Mouse (Mus musculus) common myeloid progenitor, adult 5-6 weeks (primary cell): Measurements from ENCODE around the gene Ubxn7. TPM values are rescaled to one million over a fixed set of nuclear protein-coding genes. Genes with fewer than 3 reads are reported as not detected.
"Not testable (repeated sequence)": the region's sequence is repeated elsewhere in the genome, so short reads cannot be mapped to it uniquely, and the experiment has no call there.

Experiments
- ATAC-seq: replicated peaks from 2 replicates; pipeline ENCODE4 v1.8.0; 2016; ENCODE audit warnings: low read depth, mild to moderate bottlenecking, moderate TSS enrichment, inconsistent platforms; ENCODE audit not compliant: poor library complexity, severe bottlenecking
- total RNA-seq: library from RNA; stranded (forward); fragments of 200-1000, 187-1606 nt; gene quantifications from 2 replicates; pipeline ENCODE4 v1.2.3, GENCODE M21; 2017

Gene Ubxn7
- 33.5 and 47.5 TPM in 2 replicates for total RNA-seq

DNA sequence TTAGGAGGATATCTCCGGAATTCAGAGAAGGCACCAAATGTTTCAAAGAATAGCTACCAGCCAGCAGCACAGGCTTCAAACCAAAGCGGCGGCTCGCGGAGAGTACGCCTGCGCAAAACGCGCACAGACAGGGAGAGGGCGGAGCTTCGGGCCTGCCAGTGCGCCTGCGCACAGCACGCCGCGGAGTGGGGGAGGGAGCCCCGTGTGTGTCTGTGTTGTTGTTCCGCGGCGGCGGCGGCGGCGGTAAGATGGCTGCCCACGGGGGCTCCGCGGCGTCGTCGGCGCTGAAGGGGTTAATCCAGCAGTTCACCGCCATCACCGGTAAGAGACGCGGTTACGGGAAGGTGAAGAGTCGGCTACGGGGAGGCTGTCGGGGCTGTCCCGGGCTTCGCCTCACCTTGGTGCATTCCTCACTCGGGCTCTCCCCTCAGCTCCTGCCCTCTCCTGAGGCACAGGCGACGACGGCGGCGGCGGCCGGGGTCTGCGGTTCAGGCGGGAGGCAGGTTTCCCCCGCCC is at the start of gene Ubxn7:
Gene Ubxn7 (plus strand): TSS at position 218 of the 516 bp plus-strand sequence.
- peak; percentile 94 for ATAC-seq

DNA sequence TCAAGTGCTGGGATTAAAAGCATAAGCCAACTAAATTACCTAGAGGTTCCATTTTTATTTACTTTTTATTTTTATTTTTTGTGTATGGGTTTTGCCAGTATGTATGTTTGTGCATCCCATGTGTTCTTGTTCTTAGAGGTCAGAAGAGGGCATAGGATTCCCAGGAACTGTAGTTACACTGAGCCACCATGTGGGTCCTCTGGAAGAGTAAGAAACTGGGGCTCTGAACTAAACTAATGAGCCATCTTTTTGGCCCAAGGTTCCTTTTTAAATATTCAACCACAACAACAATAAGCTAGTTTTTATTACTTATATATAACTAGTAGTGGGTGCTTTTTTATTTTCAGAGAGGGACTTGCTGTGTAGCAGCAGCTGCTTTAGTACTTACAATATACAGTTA is 49.4 kb upstream of the Ubxn7 start:
- ATAC-seq, result no peak

DNA sequence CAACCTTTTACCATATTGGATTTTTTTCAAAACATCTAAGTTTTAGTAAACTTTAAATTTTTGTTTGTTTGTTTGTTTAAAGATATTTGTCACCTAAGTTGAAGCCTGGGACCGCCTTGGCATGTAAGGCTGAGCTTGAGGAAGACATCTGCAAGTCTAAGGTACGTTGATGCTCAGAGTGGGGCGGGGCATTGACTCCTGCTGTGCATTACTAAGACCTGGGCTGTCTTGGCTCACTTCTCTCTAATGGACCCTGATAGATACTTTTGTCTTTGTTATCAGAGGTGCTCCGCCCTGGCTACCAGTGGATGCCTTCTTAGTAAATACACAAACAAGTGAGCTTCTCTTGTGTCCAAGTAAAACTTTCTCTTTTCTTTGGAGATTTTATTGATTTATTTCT is 40.2 kb upstream of the Ubxn7 start:
- ATAC-seq, result no peak

DNA sequence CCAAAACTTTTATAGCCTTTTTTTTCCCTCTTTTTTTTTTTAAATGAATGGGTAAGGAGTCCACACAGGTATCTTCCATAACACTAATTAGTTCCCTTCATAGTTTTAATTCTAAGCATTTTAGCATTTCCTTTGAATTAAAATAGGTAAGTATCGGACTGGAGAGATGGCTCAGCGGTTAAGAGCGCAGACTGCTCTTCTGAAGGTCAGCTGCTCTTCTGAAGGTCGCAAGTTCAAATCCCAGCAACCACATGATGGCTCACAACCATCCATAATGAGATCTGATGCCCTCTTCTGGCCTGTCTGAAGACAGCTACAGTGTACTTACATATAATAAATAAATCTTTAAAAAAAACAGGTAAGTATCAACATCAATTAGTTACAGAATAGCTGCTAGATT is 32.4 kb upstream of the Ubxn7 start:
- ATAC-seq, result not testable (repeated sequence)

DNA sequence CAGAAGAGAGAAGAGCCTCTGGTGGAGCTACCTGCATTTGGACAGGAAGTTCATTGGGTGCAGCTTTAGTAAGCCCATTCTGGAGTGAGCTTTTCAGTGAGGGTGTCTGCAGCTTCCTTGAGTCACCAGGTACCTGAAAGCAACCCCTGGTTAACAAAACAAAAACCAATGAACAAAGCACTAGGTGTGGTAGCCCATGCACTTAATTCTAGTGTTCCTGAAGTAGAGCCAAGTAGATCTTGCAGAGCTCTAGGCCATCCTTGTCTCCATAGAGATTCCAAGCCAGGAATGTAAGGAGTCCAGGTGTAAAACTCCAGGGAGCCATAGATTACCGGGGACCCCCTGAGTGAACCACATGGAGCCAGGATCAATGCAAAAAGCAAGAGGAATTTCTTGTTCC is 29.0 kb upstream of the Ubxn7 start:
- ATAC-seq, result no peak

DNA sequence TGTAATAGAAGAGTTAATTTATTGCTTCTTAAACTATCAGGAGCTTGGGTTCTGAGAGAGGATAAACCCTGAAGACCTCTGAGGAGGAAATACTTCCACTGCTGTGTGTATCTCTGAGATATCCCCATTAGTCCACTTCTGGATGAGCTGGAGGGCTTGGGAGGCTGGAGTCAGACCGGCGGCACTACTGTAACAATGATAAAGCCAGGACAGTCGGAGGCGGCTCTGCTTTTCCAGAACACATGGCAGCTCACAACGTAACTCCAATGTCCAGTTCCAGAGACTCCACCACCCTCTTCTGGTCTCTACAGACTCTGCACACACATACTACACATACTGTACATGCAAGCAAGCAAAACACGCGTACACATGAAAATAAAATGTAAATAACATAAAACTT is 28.2 kb upstream of the Ubxn7 start:
- ATAC-seq, result no peak

DNA sequence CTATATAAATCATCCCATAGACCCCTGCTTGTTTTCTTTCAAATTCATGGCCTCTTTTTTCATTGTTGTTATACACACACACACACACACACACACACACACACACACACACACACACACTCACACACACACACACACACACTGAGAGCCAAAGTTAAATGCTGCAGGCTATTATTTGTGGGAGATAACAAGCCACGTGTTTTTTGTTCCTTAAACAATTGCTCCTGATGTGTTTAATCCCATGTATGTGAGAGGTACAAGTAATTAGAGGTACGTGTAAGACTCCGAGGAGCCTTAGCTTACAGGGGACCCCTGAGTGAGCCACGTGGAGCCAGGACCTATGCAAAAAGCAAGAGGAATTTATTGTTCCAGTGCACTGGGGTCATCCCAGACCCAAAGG is 20.1 kb upstream of the Ubxn7 start:
- no peak for ATAC-seq

DNA sequence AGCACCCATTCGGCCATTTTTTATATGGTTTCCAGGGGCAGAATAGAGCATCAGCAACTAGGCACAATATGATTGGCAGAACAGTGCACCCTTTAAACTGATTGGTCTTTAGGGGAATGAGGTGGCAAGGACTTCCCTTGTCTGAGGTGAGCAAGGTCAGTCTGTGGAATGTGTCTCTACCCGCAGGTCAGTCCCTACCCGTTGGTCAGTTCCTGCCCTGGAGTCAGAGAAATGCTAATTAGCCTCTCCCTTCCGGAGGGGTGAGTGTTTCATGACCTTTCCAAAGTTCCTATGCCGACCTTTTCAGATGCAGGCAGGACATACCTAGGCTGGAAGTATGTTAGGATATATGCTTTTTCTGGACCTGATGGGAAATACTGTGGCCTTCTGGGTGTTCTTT is 19.7 kb upstream of the Ubxn7 start:
- ATAC-seq, result no peak

DNA sequence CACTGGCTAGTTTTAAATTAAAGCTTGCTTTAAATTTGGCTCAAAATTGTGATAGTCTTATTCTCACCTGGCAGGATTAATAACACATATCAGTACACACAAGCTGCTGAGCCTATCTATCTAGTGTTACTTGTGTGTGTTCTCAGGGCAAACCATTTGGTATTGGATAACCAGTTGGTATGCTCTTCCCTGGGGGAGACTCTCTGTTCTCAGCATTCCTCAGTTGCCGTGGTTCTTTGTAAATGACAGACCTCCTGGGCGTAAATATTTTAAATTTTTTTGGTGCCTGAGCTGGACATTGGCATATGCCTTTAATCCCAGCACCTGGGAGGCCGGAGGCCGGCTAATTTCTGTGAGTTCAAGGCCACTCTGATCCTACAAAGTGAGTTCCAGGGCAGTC is 19.2 kb upstream of the Ubxn7 start:
- no peak for ATAC-seq

DNA sequence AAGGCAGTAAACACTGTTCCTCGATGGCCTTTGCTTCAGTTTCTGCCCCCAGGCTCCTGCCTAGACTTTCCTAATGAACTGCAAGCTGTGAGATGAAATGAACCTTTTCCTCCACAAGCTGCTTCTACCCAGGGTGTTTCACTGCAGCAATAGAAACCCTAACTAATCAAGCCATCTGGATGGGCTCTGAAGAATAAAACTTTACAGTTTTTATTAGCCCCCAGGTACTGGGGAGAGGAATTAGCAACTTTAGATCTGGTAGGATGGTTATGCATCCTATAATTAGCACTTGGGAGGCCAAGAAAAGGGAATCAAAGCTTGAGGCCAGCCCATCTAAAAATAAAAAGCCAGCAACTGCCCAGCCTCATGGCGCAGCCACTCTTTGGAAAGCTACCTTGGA is 15.5 kb upstream of the Ubxn7 start:
- ATAC-seq, result no peak

DNA sequence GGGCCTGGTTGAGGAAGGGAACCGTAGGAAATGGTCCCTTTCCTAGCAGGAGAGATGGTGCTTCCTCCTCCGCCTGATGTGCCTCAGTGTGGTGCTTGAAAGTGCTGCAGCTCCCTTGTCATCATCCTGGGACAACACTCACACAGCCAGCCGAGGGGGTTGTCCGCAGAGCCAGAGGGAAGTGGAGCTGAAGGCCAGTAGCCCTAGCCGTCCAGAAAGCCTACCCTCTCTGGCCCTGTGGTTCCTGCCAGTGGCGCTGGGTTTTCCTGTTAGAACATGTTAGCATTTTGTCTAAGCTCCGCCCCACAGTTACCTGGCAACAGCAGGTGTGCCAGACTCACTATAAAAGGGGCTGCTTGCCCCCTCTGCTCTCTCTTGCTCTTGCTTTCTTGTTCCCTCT is 8.1 kb upstream of the Ubxn7 start:
- ATAC-seq, result no peak

DNA sequence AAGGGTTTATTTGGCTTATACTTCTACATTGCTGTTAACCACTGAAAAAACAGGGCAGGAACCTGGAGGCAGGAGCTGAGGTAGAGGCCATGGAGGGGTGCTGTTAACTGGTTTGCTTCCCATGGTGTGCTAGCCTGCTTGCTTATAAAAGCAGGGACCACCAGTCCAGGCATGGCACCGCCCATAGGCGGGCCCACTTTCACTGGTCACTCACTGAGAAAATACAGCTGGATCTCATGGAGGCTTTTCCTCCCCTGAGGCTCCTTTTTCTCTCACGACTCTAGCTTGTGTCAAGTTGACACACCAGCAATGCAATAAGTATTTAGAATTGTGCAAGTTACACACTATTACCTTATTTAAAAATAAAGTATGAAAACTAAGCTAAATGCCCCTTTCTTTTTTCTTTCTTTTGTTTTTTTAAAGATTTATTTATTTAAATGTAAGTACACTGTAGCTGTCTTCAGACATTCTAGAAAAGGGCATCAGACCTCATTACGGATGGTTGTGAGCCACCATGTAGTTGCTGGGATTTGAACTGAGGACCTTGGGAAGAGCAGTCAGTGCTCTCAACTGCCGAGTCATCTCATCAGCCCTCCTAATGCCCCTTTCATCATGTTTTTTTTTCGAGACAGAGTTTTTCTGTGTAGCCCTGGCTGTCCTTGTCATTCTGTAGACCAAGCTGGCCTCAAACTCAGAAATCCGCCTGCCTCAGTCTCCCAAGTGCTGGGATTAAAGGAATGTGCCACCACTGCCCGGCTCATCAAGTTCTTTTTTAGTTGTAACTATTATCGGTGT is 984 bp upstream of the Ubxn7 start:
- ATAC-seq, result no peak

DNA sequence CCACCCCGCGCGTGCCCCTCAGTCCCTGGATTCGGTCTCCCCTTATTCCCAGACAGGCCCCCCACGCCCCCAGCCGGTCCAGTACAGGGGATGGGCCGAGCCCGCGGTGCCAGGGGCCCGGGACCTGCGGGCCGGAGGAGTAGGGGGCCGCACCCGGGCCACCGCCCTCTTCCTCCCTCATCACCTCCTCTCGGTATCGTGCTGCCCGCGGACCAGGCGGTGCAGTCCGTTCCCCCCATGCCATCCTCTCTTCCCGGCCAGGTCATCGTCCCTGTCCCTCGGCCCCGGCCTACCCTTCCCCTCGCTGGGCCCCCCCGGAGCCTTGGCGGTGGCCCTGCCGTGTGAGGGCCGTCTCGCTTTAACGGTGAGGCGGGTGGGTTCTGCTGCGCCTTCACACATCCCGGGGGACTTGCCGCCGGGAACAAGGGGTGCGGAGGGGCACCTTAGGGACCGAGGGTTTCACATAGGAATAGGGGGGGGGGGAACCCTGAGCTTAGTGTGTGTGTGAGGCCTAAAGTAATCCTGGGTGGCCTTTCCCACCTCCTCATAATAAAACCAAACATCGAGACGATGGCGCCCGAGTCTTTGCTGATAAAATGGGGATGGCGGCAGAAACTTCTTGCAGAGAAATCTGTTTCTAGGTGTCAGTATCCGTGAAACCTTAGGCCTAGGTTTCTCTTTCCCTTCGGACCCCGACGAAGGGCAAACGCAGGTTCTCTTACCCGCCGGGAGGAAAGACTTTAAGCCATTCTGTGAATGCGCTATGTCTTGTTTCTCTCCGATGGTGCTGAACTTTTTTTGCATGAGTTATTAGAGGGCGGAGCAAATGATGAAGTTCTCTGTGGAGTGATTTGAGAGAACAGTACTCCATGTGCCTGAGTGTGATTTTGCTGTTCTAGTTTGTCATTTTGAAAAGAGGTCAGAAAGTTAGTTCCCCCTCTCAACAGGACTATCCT is 777 bp downstream of the Ubxn7 start:
- ATAC-seq, result peak; percentile 36; the same call in 1 of the 2 replicates

DNA sequence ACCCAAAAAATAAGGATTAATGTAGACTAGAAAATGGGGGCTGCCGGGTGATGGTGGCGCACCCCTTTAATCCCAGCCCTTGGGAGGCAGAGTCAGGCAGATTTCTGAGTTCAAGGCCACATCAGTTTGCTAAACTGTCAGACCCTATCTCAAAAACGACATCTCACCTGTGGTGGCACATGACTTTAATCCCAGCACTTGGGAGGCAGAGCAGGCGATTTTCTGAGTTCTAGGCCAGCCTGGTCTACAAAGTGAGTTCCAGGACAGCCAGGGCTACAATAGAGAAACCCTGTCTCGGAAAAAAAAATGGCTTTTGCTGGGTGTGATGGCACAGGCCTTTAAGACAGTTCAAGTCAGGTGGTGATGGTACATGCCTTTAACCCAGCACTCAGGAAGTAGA is 3.1 kb downstream of the Ubxn7 start:
- ATAC-seq, result no peak

DNA sequence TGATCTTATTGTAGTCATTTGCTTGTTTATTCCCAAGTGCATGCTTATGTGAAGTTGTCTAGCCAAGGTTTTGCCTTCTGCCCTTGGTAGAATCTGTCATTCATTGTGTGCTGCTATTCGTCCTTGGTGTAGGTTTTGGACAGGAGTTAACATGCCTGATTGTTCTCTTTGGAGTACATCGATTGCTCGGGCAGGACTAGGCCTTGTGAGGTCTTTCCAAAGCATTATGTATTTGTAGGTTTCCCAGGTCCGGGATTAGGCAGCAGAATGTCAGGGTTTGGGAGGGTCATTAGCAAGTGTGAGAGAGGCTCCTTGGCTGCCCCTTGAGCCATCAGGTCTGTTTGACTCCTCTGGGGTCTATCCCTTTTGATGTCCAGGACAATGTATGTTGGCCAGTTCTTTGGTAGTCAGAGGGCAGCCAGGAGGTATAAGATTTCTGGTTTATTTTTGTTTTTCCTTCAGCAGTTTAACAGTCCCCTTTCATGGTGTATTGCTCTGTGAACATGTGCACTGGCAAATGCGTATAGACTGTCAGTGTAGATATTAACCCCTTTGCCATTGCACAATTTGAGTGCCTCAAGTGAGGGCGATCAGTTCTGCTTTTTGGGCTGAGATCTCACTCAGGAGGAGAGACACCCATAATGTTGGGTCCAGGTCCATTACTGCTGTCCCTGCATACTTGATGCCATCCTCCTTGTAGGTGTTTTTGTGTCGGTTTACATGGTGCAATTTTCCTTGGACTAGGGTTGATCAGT is 4.1 kb downstream of the Ubxn7 start:
- ATAC-seq, result peak; percentile 31

DNA sequence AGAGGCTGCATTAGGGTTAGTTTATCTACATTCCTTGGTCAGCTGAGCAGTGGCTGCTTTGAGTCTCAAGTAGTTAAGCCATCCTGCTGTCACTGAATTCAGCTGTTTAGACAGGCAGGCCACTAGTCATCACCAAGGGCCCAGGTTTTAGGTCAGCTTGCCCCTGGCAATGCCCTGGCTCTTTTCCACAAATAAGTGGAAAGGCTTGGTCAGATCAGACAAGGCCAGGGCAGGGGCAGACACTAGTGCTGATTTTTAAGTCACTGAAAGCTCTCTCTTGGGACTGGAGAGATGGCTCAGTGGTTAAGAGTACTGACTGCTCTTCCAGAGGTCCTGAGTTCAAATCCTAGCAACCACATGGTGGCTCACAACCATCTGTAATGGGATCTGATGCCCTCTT is 4.9 kb downstream of the Ubxn7 start:
- ATAC-seq, result no peak

DNA sequence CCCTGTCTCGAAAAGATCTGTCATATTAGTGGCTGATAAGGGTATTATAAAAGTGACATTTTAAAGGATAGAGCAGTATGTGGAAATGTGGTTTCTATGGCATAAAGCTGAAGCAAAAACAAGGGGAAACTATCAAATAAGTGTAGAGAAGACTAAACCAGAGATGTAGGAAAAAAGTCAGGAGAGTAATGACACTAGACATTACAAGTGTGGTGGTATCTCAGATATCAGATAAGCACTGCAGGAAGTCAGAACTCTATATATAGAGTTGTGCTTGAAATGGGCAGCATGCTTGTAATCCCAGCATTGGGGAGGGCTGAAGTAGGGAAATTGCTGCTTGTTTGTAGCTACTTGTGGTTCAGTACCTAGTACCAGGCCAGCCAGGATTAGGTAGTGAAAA is 8.4 kb downstream of the Ubxn7 start:
- ATAC-seq, result peak; percentile 36; the same call in 1 of the 2 replicates

DNA sequence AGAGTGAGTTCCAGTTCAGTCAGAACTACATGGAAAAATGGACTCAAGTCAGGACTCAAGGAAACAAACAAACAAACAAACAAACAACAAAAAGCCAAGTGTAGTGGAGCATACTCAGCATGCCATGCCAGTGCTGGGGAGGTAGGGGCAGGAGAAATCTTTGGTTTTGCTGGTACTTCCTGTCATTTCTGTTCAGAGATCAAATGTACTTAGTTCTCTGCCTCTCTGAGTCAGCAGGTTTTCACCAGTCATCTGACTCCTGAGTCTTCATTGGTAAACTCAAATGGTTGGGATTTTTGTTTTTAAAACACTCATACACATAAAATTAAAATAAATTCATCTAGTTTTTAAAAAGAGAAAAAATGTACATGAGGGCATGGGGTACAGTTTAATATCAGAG is 13.5 kb downstream of the Ubxn7 start:
- peak; percentile 50; the same call in 1 of the 2 replicates for ATAC-seq

DNA sequence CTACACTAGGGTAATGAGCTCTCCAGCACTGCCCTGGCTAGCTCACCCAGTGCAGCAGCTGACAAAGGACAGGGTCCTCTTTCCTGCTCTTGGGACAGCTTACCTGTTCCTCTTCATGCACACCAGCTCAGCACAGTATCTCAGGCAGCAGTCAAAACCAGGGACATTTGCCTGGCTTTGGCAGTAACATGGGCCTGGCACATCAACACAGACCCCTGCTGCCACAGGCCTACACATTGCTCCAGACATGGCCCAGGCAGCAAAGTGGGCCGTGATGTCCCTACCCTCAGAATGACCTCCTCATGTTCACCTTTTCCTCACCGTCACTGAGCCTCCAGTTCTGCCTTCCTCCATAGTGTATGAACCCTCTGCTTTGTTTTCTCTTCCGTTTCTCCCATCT is 18.7 kb downstream of the Ubxn7 start:
- no peak for ATAC-seq

DNA sequence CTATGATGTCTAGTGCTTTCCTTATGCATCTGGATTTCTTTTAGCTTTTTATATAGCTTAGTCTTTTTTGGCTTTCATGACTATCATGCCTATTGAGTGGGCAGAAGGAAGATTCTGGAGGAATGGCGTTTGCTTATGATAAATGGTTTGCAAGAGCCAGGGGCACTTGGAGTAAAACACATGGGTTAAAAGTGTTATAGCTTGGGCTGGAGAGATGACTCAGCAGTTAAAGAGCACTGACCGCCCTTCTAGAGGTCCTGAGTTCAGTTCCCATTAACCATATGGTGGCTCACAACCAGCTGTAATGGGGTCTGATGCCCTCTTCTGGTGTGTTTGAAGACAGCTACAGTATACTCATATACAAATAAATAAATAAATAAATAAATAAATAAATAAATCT is 31.5 kb downstream of the Ubxn7 start:
- ATAC-seq, result no peak
